Comparison of ENCODE assay signal across 1 mouse cellular context in the genomic region with DNA sequence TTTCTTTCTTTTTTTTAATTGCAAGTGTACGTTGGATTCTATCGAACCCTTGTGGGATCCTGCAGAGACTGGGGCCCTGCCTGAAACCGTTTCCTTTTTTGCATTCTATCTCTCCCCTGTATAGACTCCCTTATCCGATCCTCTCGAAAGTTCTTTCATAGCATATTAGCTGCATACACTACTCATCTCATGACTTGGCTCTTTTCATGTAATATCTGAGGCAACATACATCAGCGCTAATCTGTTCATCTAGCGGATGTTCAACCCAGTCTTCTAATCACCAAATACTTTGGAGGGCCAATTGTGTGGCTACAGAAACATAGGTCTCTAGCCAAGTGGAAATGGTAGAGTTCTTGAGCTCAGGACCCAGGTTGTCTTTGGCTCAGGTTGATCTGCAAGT.
TF ChIP-seq lines count a peak whose summit lies in the region.

No protein-coding gene starts in this region.

TF ChIP-seq in MEL, 35 proteins besides CTCF, POLR2A, EP300 and RAD21 (continued from another document):
- TF ChIP-seq E2F4 (IDR thresholded peaks at IDR 0.05; ENCODE audit: borderline replicate concordance, low read depth, low read length): no peak
- TF ChIP-seq ZMIZ1 (IDR thresholded peaks at IDR 0.05; ENCODE audit: low read depth, low read length): no peak
- TF ChIP-seq MYB (IDR thresholded peaks at IDR 0.05; ENCODE audit: low read depth, low read length): peak; percentile 52; the same call in 1 of the 2 replicates
- no peak for TF ChIP-seq ELF1 (IDR thresholded peaks at IDR 0.05; ENCODE audit: low read depth, low read length)
- TF ChIP-seq ETS1 (IDR thresholded peaks at IDR 0.05; ENCODE audit: low read depth, low read length): peak; percentile 87
- peak; percentile 84 for TF ChIP-seq TCF12 (IDR thresholded peaks at IDR 0.05; ENCODE audit: low read depth, low read length)
- TF ChIP-seq HCFC1 (IDR thresholded peaks at IDR 0.05; ENCODE audit: low read depth, low read length): 0 out of 2 replicates have a peak, but pooled peaks have one; percentile 42
- no peak for TF ChIP-seq ZC3H11A (IDR thresholded peaks at IDR 0.05; ENCODE audit: low read depth, low read length)
- TF ChIP-seq RCOR1 (IDR thresholded peaks at IDR 0.05; ENCODE audit: low read depth, low read length): peak; percentile 59; the same call in 1 of the 2 replicates
- TF ChIP-seq ZNF384 (IDR thresholded peaks at IDR 0.05; ENCODE audit: low read depth, low read length): peak; percentile 51; the same call in 1 of the 2 replicates
